Mouse (Mus musculus) kidney, embryonic 16.5 days (tissue): Measurements from ENCODE around the gene Myl12a. TPM values are rescaled to one million over a fixed set of nuclear protein-coding genes. Genes with fewer than 3 reads are reported as not detected.
A peak's percentile ranks its signal among the peaks of the same experiment; 100 is the strongest.

ENCODE experiments used
- ATAC-seq: fragments of 200-750 bp; cut with Nextera tagmentation; 2 replicates; pipeline ENCODE4 v1.8.0; 2017; ENCODE audit warnings: moderate TSS enrichment; ENCODE audit not compliant: low FRiP score, low TSS enrichment
- H3K27ac ChIP-seq: fragments of 300-500 bp; sonication (generic); 2 replicates; pipeline ENCODE4 v1.5.1; 2014; ENCODE audit warnings: low read length
- H3K27me3 ChIP-seq: fragments of 300-500 bp; sonication (generic); 2 replicates; pipeline ENCODE4 v1.6.1; 2014; ENCODE audit warnings: low read length, control low read depth, mixed read lengths; ENCODE audit not compliant: insufficient read depth
- H3K36me3 ChIP-seq: fragments of 300-500 bp; sonication (generic); 2 replicates; pipeline ENCODE4 v1.6.1; 2014; ENCODE audit warnings: low read length, control low read depth, mixed read lengths; ENCODE audit not compliant: insufficient read depth
- H3K4me1 ChIP-seq: fragments of 300-500 bp; sonication (generic); 2 replicates; pipeline ENCODE4 v1.6.1; 2014; ENCODE audit warnings: low read length, control low read depth, mixed read lengths; ENCODE audit not compliant: insufficient read depth
- H3K4me2 ChIP-seq: fragments of 300-500 bp; sonication (generic); replicated peaks from 2 replicates; pipeline ENCODE4 v1.6.1; 2014; ENCODE audit warnings: low read depth, low read length
- H3K4me3 ChIP-seq: fragments of 300-500 bp; sonication (generic); 2 replicates; pipeline ENCODE4 v1.5.1; 2014; ENCODE audit warnings: mild to moderate bottlenecking, low read length
- H3K9ac ChIP-seq: fragments of 300-500 bp; sonication (generic); replicated peaks from 2 replicates; pipeline ENCODE4 v1.6.1; 2014; ENCODE audit warnings: low read length
- H3K9me3 ChIP-seq: fragments of 300-500 bp; sonication (generic); 2 replicates; pipeline ENCODE4 v1.6.1; 2016; ENCODE audit warnings: low read length, control low read depth
- WGBS: fragments of 180-500 bp; shearing (Covaris S2); extraction: QIAGEN DNeasy Blood & Tissue Kit; methylation state at CpG from one replicate; pipeline ENCODE4 v1.1.7; 2014; 5-methylcytosine and 5-hydroxymethylcytosine counted together
- polyA plus RNA-seq: library from polyadenylated mRNA; unstranded; fragments of >200 nt; fragmentation: Nextera tagmentation; extraction: Ambion mirVana; gene quantifications from 2 replicates; pipeline ENCODE4 v1.2.1, GENCODE M21; 2015

Myl12a gene
- polyA plus RNA-seq, 1 experiment from 2014 or later = 696 TPM

DNA sequence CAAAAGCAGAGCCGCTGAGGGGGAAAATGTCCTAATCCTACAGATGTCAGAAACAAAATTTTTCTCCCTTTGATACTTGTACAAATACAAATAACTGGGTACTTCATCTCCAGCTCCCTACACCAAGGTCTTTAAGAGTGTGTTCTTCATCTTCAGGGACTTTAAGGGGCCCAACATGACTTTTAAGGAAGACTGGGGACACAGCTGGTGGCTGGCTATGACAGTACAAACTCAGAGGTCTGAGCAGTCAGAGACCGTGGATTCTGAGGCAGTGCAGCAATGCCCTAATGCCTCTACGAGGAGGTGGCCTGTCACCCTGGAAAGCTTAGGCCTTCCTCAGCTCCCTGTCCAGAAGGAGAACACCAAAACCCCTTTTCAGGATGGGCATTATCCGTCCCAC, 434 bp upstream of the Myl12a start:
- peak overlapping the region; percentile 74 for H3K9ac ChIP-seq
- no peaks in the 10 kb centered on the region for H3K36me3 ChIP-seq
- peak overlapping the region; percentile 96 for H3K4me3 ChIP-seq
- no peaks in the 10 kb centered on the region for H3K27me3 ChIP-seq
- peaks cover 38% of the 10 kb centered on the region for H3K4me1 ChIP-seq
- no peak for ATAC-seq
- peak overlapping the region; percentile 72 for H3K4me2 ChIP-seq
- H3K9me3 ChIP-seq = no peaks in the 10 kb centered on the region
- 50% methylated on average over 4 of the region's 4 CpGs for WGBS
- H3K27ac ChIP-seq = peak overlapping the region; percentile 95

DNA sequence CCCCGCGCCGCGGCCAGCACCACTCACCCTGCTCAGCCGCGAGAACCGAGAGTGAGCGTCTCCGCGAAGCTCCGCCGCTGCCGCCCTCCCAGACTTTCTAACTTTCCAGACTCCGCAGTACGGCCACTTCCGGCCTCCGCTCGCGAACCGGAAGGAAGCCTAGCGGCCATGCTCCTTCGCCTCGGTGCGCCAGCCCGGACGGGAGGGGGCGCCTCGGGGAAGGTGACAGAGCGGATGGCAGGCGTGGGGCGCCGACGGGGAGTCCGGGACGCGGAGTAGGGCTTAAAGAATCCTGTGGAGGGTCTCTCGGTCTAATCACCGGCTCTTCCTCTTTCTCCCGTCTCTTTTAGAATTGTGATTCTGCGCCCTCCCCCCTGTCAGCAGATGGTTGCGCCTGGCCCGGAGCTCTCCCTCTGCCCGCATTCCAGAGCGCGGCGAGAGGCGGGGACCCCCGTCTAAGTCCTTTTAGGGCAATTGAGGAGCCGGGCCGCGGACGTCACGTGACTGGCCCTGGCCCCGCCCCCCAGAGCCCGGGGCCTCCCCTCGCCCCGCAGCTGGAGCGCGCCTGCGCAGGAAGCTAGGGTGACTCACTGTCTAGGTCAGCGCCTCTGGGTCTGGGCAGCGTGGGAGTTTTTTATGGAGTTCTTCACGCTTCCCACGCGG, 466 bp downstream of the Myl12a start, which contains the start of gene Myom1:
TSS of gene Myom1 (plus strand) at position 553 of the 663 bp plus-strand sequence.
- no peaks in the 10 kb centered on the region for H3K36me3 ChIP-seq
- no peaks in the 10 kb centered on the region for H3K9me3 ChIP-seq
- ATAC-seq = peak; percentile 96
- H3K27ac ChIP-seq = peak within 1 kb of the TSS; percentile 98
- under 1% methylated on average over 54 of the region's 65 CpGs for WGBS
- peak within 1 kb of the TSS; percentile 90 for H3K9ac ChIP-seq
- peak within 1 kb of the TSS; percentile 96 for H3K4me3 ChIP-seq
- peak within 1 kb of the TSS; percentile 72 for H3K4me2 ChIP-seq
- no peaks in the 10 kb centered on the region for H3K27me3 ChIP-seq
- peaks cover 43% of the 10 kb centered on the region for H3K4me1 ChIP-seq

DNA sequence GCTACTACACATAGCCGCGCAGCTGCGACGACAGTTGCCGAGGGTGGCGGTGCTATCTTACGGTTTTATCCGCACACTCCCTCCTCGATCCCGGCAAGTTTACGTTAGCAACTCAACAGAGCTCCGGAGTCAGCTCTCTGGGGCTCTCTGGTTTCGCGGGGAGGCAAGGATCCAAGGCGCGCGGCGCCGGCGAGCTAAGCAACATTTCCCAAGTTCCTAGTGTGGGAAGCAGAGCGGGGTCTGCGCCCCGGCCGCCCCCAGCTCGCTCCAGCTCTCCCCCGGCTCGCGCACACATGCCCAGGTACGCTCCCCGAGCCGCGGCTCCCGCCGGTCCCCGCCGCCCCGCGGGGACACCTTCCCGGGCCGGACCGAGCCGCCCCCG, 988 bp downstream of the Myl12a start:
- Histone ChIP-seq H3K9ac (peak overlapping the region; percentile 90), H3K4me2 (peak overlapping the region; percentile 72), H3K4me3 (peak overlapping the region; percentile 96), H3K9me3 (no peaks in the 10 kb centered on the region), H3K27me3 (no peaks in the 10 kb centered on the region), H3K36me3 (peaks cover under 1% of the 10 kb centered on the region; the same call in 1 of the 2 replicates), H3K27ac (peak overlapping the region; percentile 98), H3K4me1 (peaks cover 43% of the 10 kb centered on the region)
- ATAC-seq = peak; percentile 62; the same call in 1 of the 2 replicates
- WGBS = under 1% methylated on average over 42 of the region's 43 CpGs

DNA sequence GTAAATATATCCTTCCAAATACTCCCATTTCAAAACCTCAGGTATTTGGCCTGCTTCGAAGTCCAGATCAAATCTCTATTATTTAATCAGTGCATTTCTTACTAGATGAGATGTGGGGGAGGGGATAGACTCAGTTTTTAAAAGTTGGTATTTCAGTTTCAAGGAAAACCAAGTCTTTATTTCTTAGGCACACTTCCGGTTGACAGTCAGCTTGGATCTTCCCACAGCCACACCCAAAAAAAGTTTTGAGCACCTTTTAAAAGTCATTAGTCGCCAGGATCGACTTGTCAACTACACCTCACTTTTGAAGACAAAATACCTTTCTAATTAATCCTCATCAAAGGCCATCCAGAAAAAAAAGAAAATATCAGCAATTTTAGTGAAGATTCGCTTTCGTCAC, 1.6 kb downstream of the Myl12a start:
- peaks cover 43% of the 10 kb centered on the region for H3K4me1 ChIP-seq
- peak overlapping the region; percentile 90 for H3K9ac ChIP-seq
- no peak for ATAC-seq
- H3K4me2 ChIP-seq = peak overlapping the region; percentile 72
- 8% methylated on average over 6 of the region's 6 CpGs for WGBS
- peak overlapping the region; percentile 98 for H3K27ac ChIP-seq
- H3K36me3 ChIP-seq = peaks cover 6% of the 10 kb centered on the region; the same call in 1 of the 2 replicates
- no peaks in the 10 kb centered on the region for H3K27me3 ChIP-seq
- H3K9me3 ChIP-seq = no peaks in the 10 kb centered on the region
- H3K4me3 ChIP-seq = peak overlapping the region; percentile 96

DNA sequence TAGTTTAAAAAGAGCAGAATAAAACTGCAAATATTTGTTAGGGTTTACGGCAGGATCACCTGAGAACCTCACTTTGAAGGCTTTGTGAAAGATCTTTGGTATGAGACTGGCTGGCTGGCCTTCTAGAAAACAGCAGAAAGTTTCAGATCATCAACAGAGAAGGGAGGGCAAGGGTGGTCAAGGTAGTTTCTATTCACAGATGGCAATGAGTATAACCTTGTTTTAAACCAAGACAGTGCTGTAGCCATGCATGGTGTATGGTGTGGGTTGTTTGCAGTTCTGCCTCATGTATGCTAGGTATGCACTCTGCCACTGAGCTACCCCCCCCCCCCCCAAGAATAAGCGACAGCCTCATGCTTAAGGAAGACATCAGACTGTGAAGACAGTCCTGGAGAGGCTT, 2.4 kb downstream of the Myl12a start:
- ATAC-seq = no peak
- WGBS = 59% methylated on average over 2 of the region's 2 CpGs
- H3K27ac ChIP-seq = peak overlapping the region; percentile 30; the same call in 1 of the 2 replicates
- no peaks in the 10 kb centered on the region for H3K27me3 ChIP-seq
- H3K4me2 ChIP-seq = peak overlapping the region; percentile 72
- H3K9ac ChIP-seq = peak overlapping the region; percentile 58
- peak overlapping the region; percentile 37 for H3K4me3 ChIP-seq
- H3K4me1 ChIP-seq = peaks cover 43% of the 10 kb centered on the region
- H3K36me3 ChIP-seq = peaks cover 14% of the 10 kb centered on the region
- H3K9me3 ChIP-seq = no peaks in the 10 kb centered on the region

DNA sequence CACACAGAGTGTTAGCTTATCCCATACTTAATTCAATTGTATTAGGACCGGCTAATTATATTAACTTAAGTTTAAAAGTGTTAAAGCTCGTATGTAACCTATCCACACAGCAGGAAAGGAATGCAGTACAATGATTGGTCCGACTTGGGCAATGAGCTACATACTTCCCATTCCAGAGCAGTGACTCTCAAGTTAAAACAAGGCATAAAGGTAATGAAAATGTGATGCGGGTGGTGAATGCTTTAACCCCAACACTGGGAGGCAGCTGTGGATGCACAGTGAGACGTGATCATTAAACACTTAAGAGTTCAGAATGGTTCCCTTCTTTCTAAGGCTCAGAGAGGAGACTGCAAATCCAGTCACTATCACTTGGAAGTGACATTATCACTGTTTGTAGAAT, 3.5 kb downstream of the Myl12a start:
- no peaks in the 10 kb centered on the region for H3K9me3 ChIP-seq
- H3K27ac ChIP-seq = peak overlapping the region; percentile 14; the same call in 1 of the 2 replicates
- H3K36me3 ChIP-seq = peaks cover 18% of the 10 kb centered on the region
- H3K27me3 ChIP-seq = no peaks in the 10 kb centered on the region
- H3K4me3 ChIP-seq = no peak overlapping the region
- no peak overlapping the region; the same call in 1 of the 2 replicates for H3K9ac ChIP-seq
- 49% methylated on average over 5 of the region's 5 CpGs for WGBS
- H3K4me2 ChIP-seq = 0 out of 2 replicates have a peak overlapping the region, but pooled peaks have one; percentile 72
- no peak for ATAC-seq
- H3K4me1 ChIP-seq = peaks cover 43% of the 10 kb centered on the region

DNA sequence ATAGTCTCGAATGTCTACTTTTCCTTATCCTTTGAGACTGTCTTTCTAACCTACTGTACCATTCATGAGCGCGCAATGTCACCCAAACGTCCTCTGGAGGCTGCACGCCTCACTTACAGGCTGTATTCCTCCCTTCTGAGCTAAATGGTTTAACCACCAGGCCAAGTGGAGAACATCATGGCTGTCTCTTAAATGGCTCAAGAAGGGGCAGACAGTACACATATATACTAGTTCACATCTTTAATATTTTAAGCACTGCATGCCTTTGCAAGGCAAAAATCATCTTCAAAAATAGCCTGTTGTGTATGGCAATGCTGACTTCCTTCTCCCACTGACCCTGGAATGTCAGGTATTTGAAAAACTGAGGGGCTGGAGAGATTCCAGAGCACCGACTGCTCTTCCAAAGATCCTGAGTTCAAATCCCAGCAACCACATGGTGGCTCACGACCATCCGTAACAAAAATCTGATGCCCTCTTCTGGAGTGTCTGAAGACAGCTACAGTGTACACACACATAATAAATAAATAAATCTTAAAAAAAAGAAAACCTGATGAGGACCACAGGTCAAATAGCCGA, 4.2 kb downstream of the Myl12a start:
- H3K27me3 ChIP-seq = no peaks in the 10 kb centered on the region
- H3K9ac ChIP-seq = no peak overlapping the region
- H3K4me1 ChIP-seq = peaks cover 44% of the 10 kb centered on the region
- peaks cover 24% of the 10 kb centered on the region for H3K36me3 ChIP-seq
- no peak overlapping the region; the same call in 1 of the 2 replicates for H3K4me2 ChIP-seq
- WGBS = 76% methylated on average over 9 of the region's 9 CpGs
- H3K9me3 ChIP-seq = no peaks in the 10 kb centered on the region
- peak overlapping the region; percentile 63; the same call in 1 of the 2 replicates for H3K27ac ChIP-seq
- ATAC-seq = no peak
- H3K4me3 ChIP-seq = no peak overlapping the region

DNA sequence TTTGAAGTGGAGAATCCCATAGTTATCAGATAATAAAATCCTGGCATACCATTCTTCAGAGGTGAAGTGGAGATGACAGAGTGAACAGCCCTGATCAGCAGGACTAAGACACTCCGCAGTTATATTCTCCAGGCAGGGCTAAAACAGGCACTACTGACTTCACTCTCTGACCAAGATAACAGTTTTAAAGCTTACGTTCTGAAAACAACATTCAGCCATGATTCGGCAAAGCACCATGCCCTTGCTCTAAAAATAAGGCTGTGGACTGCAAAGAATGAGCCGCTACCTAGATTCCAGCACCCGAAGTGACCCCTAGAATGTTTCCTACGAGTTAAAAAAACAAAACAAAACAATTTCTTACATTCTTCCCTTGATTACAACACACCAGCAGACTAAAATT, 4.8 kb downstream of the Myl12a start:
- Histone ChIP-seq H3K27ac (no peak overlapping the region), H3K36me3 (peaks cover 28% of the 10 kb centered on the region), H3K9me3 (no peaks in the 10 kb centered on the region), H3K4me1 (peaks cover 41% of the 10 kb centered on the region), H3K27me3 (no peaks in the 10 kb centered on the region), H3K4me2 (no peak overlapping the region; the same call in 1 of the 2 replicates), H3K4me3 (no peak overlapping the region), H3K9ac (no peak overlapping the region)
- no peak for ATAC-seq
- WGBS = 59% methylated on average over 6 of the region's 6 CpGs

DNA sequence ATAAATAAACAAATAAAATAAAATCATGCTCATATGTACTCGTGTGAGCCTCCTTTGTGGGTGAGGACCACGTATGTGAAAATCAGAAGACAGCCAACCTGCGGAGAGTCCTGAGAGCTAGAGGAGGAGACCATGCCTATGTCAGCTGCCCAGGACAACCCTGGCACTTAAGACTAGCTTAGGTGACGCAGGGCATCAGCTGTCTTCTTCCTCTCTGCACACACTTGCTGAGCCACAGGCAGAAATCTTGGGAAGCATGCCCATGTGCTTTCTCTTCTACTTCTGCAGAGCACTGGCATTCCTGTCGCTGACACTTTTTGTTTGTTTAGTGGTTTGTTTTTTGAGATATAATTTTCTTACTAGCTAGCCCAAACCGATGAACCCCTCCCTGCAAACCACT, 7.1 kb downstream of the Myl12a start:
- no peak overlapping the region for H3K4me3 ChIP-seq
- no peak overlapping the region for H3K4me2 ChIP-seq
- no peak overlapping the region for H3K27ac ChIP-seq
- 92% methylated on average over 6 of the region's 6 CpGs for WGBS
- H3K27me3 ChIP-seq = no peaks in the 10 kb centered on the region
- H3K36me3 ChIP-seq = peaks cover 38% of the 10 kb centered on the region
- no peak for ATAC-seq
- H3K9ac ChIP-seq = no peak overlapping the region
- peaks cover 48% of the 10 kb centered on the region for H3K4me1 ChIP-seq
- H3K9me3 ChIP-seq = no peaks in the 10 kb centered on the region

DNA sequence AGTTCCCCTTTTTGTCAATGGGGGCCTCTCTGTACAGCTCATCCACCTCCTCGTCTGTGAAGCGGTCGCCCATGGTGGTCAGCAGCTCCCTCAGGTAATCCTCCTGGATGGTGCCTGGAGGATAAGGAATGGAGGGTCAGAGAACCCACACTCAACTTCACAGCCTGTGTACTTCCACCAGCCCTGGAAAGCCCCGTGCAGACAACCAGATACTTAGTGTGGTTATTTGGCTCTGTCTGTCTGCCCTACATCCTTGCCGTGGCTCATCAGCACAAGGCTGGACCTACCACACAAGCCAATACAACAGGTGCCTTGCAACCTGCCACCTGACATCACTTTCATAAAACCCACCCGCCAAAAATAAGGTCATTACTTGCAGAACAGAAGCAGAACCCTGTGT, 8.0 kb downstream of the Myl12a start:
- no peak overlapping the region for H3K4me3 ChIP-seq
- H3K4me1 ChIP-seq = peaks cover 41% of the 10 kb centered on the region
- 86% methylated on average over 6 of the region's 6 CpGs for WGBS
- H3K9me3 ChIP-seq = no peaks in the 10 kb centered on the region
- ATAC-seq = no peak
- no peak overlapping the region for H3K4me2 ChIP-seq
- no peak overlapping the region for H3K9ac ChIP-seq
- peaks cover 38% of the 10 kb centered on the region for H3K36me3 ChIP-seq
- H3K27me3 ChIP-seq = no peaks in the 10 kb centered on the region
- no peak overlapping the region for H3K27ac ChIP-seq
